Mouse (Mus musculus) CH12.LX (cell line): ENCODE data around the gene Elovl3. TPM values are rescaled to one million over a fixed set of nuclear protein-coding genes. Genes with fewer than 3 reads are reported as not detected.

Experiments
- DNase-seq: peaks from one replicate; pipeline ENCODE4 v3.0.0-alpha.2; 2013; ENCODE audit errors: extremely low read depth
- H3K27ac ChIP-seq: 2 replicates; pipeline ENCODE4 v1.5.1; 2012; ENCODE audit warnings: low read depth, mild to moderate bottlenecking, control low read depth, moderate library complexity; ENCODE audit not compliant: insufficient read depth
- H3K27me3 ChIP-seq: replicated peaks from 2 replicates; pipeline ENCODE3; 2012; ENCODE audit warnings: inconsistent platforms
- H3K36me3 ChIP-seq, 2 experiments: replicated peaks in 1 of 2; 2 replicates each; pipeline versions ENCODE3 to v1.6.1; 2012; ENCODE audit warnings: inconsistent platforms in 1 of 2, low read length in 1 of 2, mild to moderate bottlenecking in 1 of 2, mixed read lengths in 1 of 2, moderate library complexity in 1 of 2; ENCODE audit not compliant: control insufficient read depth in 1 of 2, insufficient read depth in 1 of 2
- H3K4me1 ChIP-seq, 2 experiments: 2 replicates each; pipeline ENCODE4 v1.6.1; 2012; ENCODE audit warnings: inconsistent platforms in 1 of 2, moderate library complexity in 1 of 2; ENCODE audit not compliant: insufficient read depth in 2 of 2, control insufficient read depth in 1 of 2
- H3K4me2 ChIP-seq: 2 replicates; pipeline ENCODE4 v1.6.1; 2012; ENCODE audit warnings: low read depth, mild to moderate bottlenecking, control low read depth; ENCODE audit not compliant: poor library complexity, insufficient read depth, severe bottlenecking
- H3K4me3 ChIP-seq, 3 experiments: fragments of 150-350 bp in 1 of 3; sonication (generic) in 1 of 3; replicated peaks in 1 of 3; 2 replicates each; pipeline versions ENCODE3 to v1.5.1; 2011 to 2012; ENCODE audit warnings: low read depth in 2 of 3, low read length in 2 of 3, mild to moderate bottlenecking in 2 of 3, moderate library complexity in 2 of 3, control low read depth in 1 of 3, improper control_type of control experiment in 1 of 3, inconsistent platforms in 1 of 3, mixed read lengths in 1 of 3; ENCODE audit not compliant: poor library complexity in 1 of 3
- H3K79me2 ChIP-seq: replicated peaks from 2 replicates; pipeline ENCODE4 v1.6.1; 2012; ENCODE audit warnings: mild to moderate bottlenecking, moderate library complexity; ENCODE audit not compliant: control insufficient read depth, poor library complexity, insufficient read depth, severe bottlenecking; ENCODE audit errors: extremely low read depth
- H3K9ac ChIP-seq: 2 replicates; pipeline ENCODE4 v1.6.1; 2012; ENCODE audit warnings: low read depth, mild to moderate bottlenecking, control low read depth, moderate library complexity; ENCODE audit not compliant: insufficient read depth
- H3K9me3 ChIP-seq: replicated peaks from 2 replicates; pipeline ENCODE3; 2012; ENCODE audit warnings: low read length, inconsistent platforms, mixed read lengths
- CHD1 ChIP-seq: IDR thresholded peaks from 2 replicates; pipeline ENCODE4 v1.6.1; 2012; ENCODE audit warnings: low read depth, low read length, improper control_type of control experiment, inconsistent platforms
- CHD2 ChIP-seq: IDR thresholded peaks from 2 replicates; pipeline ENCODE4 v1.6.1; 2011; ENCODE audit warnings: low read length, improper control_type of control experiment
- ETS1 ChIP-seq: conservative IDR thresholded peaks from 2 replicates; pipeline ENCODE4 v1.6.1; 2012; ENCODE audit warnings: low read depth, mild to moderate bottlenecking, inconsistent platforms, low read length, improper control_type of control experiment, moderate library complexity
- GABPA ChIP-seq: IDR thresholded peaks from 2 replicates; pipeline ENCODE4 v1.6.1; 2012; ENCODE audit warnings: low read depth, low read length, improper control_type of control experiment, inconsistent platforms; ENCODE audit not compliant: insufficient replicate concordance
- IRF4 ChIP-seq: IDR thresholded peaks from 2 replicates; pipeline ENCODE4 v1.6.1; 2014; ENCODE audit warnings: low read depth, mild to moderate bottlenecking, inconsistent platforms, low read length, improper control_type of control experiment
- JUN ChIP-seq: IDR thresholded peaks from 2 replicates; pipeline ENCODE4 v1.6.1; 2011; ENCODE audit warnings: low read depth, mild to moderate bottlenecking, low read length, improper control_type of control experiment, moderate library complexity; ENCODE audit not compliant: insufficient read depth
- MEF2A ChIP-seq: IDR thresholded peaks from 2 replicates; pipeline ENCODE4 v1.6.1; 2014; ENCODE audit warnings: low read depth, mild to moderate bottlenecking, inconsistent platforms, low read length, improper control_type of control experiment, borderline replicate concordance
- NRF1 ChIP-seq: IDR thresholded peaks from 2 replicates; pipeline ENCODE4 v1.6.1; 2014; ENCODE audit warnings: low read depth, mild to moderate bottlenecking, inconsistent platforms, low read length, improper control_type of control experiment, moderate library complexity
- POLR2A ChIP-seq: IDR thresholded peaks from 2 replicates; pipeline ENCODE4 v1.6.1; 2011; ENCODE audit warnings: low read depth, mild to moderate bottlenecking, improper control_type of control experiment, low read length
- RAD21 ChIP-seq: IDR thresholded peaks from 2 replicates; pipeline ENCODE4 v1.6.1; 2011; ENCODE audit warnings: low read depth, mild to moderate bottlenecking, low read length, improper control_type of control experiment, moderate library complexity
- RCOR1 ChIP-seq: conservative IDR thresholded peaks from 2 replicates; pipeline ENCODE4 v1.6.1; 2012; ENCODE audit warnings: low read depth, mild to moderate bottlenecking, inconsistent platforms, low read length, improper control_type of control experiment
- SIN3A ChIP-seq: IDR thresholded peaks from 2 replicates; pipeline ENCODE4 v1.6.1; 2012; ENCODE audit warnings: low read length, improper control_type of control experiment, inconsistent platforms
- SMC3 ChIP-seq: IDR thresholded peaks from 2 replicates; pipeline ENCODE4 v1.6.1; 2011; ENCODE audit warnings: low read depth, low read length, improper control_type of control experiment
- TBP ChIP-seq: conservative IDR thresholded peaks from 2 replicates; pipeline ENCODE4 v1.6.1; 2011; ENCODE audit warnings: low read depth, low read length, improper control_type of control experiment
- UBTF ChIP-seq: IDR thresholded peaks from 2 replicates; pipeline ENCODE4 v1.6.1; 2012; ENCODE audit warnings: low read depth, mild to moderate bottlenecking, inconsistent platforms, low read length, improper control_type of control experiment, moderate library complexity
- ZNF384 ChIP-seq: IDR thresholded peaks from 2 replicates; pipeline ENCODE4 v1.6.1; 2012; ENCODE audit warnings: low read depth, low read length, improper control_type of control experiment, inconsistent platforms
- dilution Hi-C: fragments of 300-500 bp; cut with MboI; formaldehyde crosslinking; loops from 2 replicates; pipeline ENCODE4 v1.14.3; 2020; ENCODE audit warnings: low sequenced_read_pairs; ENCODE audit not compliant: extremely low pct_unique_long_range_greater_than_20kb, extremely low pct_ligation_motif_present
- in situ Hi-C: fragments of 300-500 bp; cut with MboI; formaldehyde crosslinking; loops from 3 replicates; pipeline ENCODE4 v1.14.3; 2019; ENCODE audit warnings: low sequenced_read_pairs, low pct_ligation_motif_present, low pct_unique_long_range_greater_than_20kb, mixed read lengths
- polyA plus RNA-seq: library from polyadenylated mRNA; unstranded; fragments of >175 nt; gene quantifications from 2 replicates; pipeline ENCODE4 v1.2.1, GENCODE M21; 2012; ENCODE audit warnings: low read depth; ENCODE audit not compliant: insufficient read length
- total RNA-seq, 2 experiments: library from RNA; depleted of rRNA; stranded (reverse); fragments of 300-350 nt in 1 of 2; fragments of >200 nt in 1 of 2; gene quantifications; 2 replicates each; pipeline ENCODE4 v1.2.3; 2012 to 2014

Gene Elovl3
- total and polyA plus RNA-seq, 3 experiments: not detected

DNA sequence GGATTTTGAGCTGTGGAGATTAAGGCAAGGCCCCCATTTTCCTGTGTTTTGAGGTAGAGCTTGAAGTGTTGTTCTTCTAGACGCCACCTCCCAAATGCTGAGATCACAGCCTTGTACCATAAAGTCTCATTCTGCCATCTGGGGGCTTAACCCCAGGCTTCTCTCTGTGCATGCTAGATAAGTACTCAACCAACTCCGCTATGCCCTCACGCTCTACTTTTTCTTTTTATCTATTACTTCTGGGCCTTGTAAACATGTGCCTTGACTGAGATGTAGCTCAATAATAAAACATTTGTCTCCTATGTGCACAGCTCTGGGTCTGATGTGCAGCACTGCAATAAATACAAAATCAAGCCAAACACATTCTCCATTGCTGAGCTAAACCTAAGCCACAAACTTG lies 12.2 kb upstream of the Elovl3 start:
- H3K9ac ChIP-seq: no peak overlapping the region
- dilution Hi-C loops: no loop called here
- in situ Hi-C loops: no loop called here
- no peaks in the 10 kb centered on the region for H3K9me3 ChIP-seq
- H3K36me3 ChIP-seq: no peaks in the 10 kb centered on the region
- DNase-seq: no peak
- no peaks in the 10 kb centered on the region for H3K4me1 ChIP-seq
- TF ChIP-seq CHD1: no peak
- TF ChIP-seq JUN: no peak
- no peak for TF ChIP-seq TBP
- TF ChIP-seq NRF1: no peak
- no peak for TF ChIP-seq RCOR1
- TF ChIP-seq POLR2A: no peak
- TF ChIP-seq SMC3: no peak
- TF ChIP-seq IRF4: no peak
- no peak for TF ChIP-seq RAD21
- TF ChIP-seq GABPA: no peak
- no peak for TF ChIP-seq CHD2
- peaks cover 54% of the 10 kb centered on the region for H3K27me3 ChIP-seq
- H3K79me2 ChIP-seq: no peaks in the 10 kb centered on the region
- no peak overlapping the region for H3K27ac ChIP-seq
- H3K4me3 ChIP-seq: no peak overlapping the region
- H3K4me2 ChIP-seq: no peak overlapping the region

DNA sequence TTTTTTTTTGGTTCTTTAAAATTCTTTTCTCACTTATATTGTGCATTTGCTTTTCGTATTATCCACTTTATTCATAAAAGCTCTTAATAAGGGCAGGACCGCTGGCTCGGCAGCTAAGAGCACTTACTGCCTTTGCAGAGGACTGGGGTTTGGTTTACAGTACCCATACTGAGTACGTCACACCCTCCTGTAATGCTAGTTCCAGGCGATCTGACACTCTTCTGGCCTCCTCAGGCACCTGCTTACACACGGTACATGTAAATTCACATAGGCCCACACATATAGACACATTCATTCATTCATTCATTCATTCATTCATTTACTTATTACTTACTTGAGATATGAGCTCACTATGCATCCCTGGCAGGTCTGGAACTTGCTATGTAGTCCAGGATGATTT lies 10.8 kb upstream of the Elovl3 start:
- in situ Hi-C loops: no loop called here
- Histone ChIP-seq H3K27ac (no peak overlapping the region), H3K27me3 (peaks cover 56% of the 10 kb centered on the region), H3K4me2 (no peak overlapping the region), H3K9me3 (no peaks in the 10 kb centered on the region), H3K79me2 (no peaks in the 10 kb centered on the region), H3K4me3 (no peak overlapping the region), H3K4me1 (no peaks in the 10 kb centered on the region), H3K9ac (no peak overlapping the region), H3K36me3 (no peaks in the 10 kb centered on the region)
- no peak for DNase-seq
- TF ChIP-seq ETS1: no peak
- no peak for TF ChIP-seq TBP
- TF ChIP-seq UBTF: no peak
- no peak for TF ChIP-seq MEF2A
- no peak for TF ChIP-seq JUN
- TF ChIP-seq ZNF384: no peak
- TF ChIP-seq POLR2A: no peak
- no peak for TF ChIP-seq SIN3A
- dilution Hi-C loops: no loop called here
